ENCODE assay signal across 8 mouse cellular contexts in genomic region chr2:39065400-39065987, GRCm38 (mm10). TPM values are rescaled to one million over a fixed set of nuclear protein-coding genes. Genes with fewer than 3 reads are reported as not detected.
DNase-seq lines count a peak whose midpoint lies in the region; ATAC-seq lines count a peak whose summit lies in the region.

Golga1 (minus strand) TSS chr2:39065541.

- no peaks in the 10 kb centered on the region for H3K9me3 ChIP-seq in heart, embryonic 14.5 days (ENCODE audit: control insufficient read depth, low read length)
- no peaks in the 10 kb centered on the region for H3K9me3 ChIP-seq in liver, embryonic 13.5 days (replicated peaks)
- H3K9me3 ChIP-seq in stomach, embryonic 16.5 days (replicated peaks; ENCODE audit: control insufficient read depth, low read length), result no peaks in the 10 kb centered on the region

- under 1% methylated on average over 49 of the region's 50 CpGs for WGBS in heart, embryonic 14.5 days
- WGBS in liver, embryonic 13.5 days (ENCODE audit: insufficient replicate concordance), result under 1% methylated on average over 50 of the region's 50 CpGs
- under 1% methylated on average over 50 of the region's 50 CpGs for WGBS in stomach, embryonic 16.5 days

- peaks cover 28% of the 10 kb centered on the region for H3K36me3 ChIP-seq in heart, embryonic 14.5 days (ENCODE audit: control insufficient read depth, insufficient read depth, low read length)
- peaks cover 9% of the 10 kb centered on the region for H3K36me3 ChIP-seq in liver, embryonic 13.5 days
- H3K36me3 ChIP-seq in stomach, embryonic 16.5 days (ENCODE audit: control insufficient read depth, insufficient read depth, low read length), result no peaks in the 10 kb centered on the region

- peak within 1 kb of the TSS; percentile 89 for H3K27ac ChIP-seq in brown adipose tissue, adult 24 weeks (replicated peaks; ENCODE audit: low read depth, low read length)
- peak within 1 kb of the TSS; percentile 92 to 93 for H3K27ac ChIP-seq in heart, embryonic 14.5 days (replicated peaks in 1 of 2; ENCODE audit: control insufficient read depth in 1 of 2, insufficient read depth in 1 of 2, low read depth in 2 of 2, low read length in 2 of 2)
- H3K27ac ChIP-seq in liver, embryonic 13.5 days, result peak within 1 kb of the TSS; percentile 93
- H3K27ac ChIP-seq in stomach, embryonic 16.5 days (ENCODE audit: low read length), result peak within 1 kb of the TSS; percentile 94

- peak within 1 kb of the TSS; percentile 87 for H3K4me2 ChIP-seq in heart, embryonic 14.5 days (ENCODE audit: low read length)
- peak within 1 kb of the TSS; percentile 88 for H3K4me2 ChIP-seq in liver, embryonic 13.5 days
- peak within 1 kb of the TSS; percentile 92 for H3K4me2 ChIP-seq in stomach, embryonic 16.5 days (ENCODE audit: low read depth, low read length)

- peak; percentile 96 for DNase-seq in CD4-positive, CD25-positive, alpha-beta regulatory T cell, adult 2 months (ENCODE audit: low read depth, low spot score)
- peak; percentile 73 for DNase-seq in fibroblast of lung, adult 2 months (ENCODE audit: low read depth)
- peak; percentile 95 for DNase-seq in kidney, postnatal 14 days
- peak; percentile 85 for DNase-seq in liver, embryonic 13.5 days
- peak; percentile 87 for DNase-seq in neural tube, embryonic 10.5 days (ENCODE audit: extremely low spot score, low spot score)

- no peaks in the 10 kb centered on the region for H3K4me1 ChIP-seq in brown adipose tissue, adult 24 weeks (ENCODE audit: control insufficient read depth, insufficient read depth, insufficient read length, low read length)
- peaks cover 2 to 9% of the 10 kb centered on the region in 2 experiments; a peak in 3 of 4 replicates for H3K4me1 ChIP-seq in heart, embryonic 14.5 days (ENCODE audit: control insufficient read depth in 2 of 2, insufficient read depth in 2 of 2, low read length in 2 of 2)
- H3K4me1 ChIP-seq in liver, embryonic 13.5 days (replicated peaks), result peaks cover 17% of the 10 kb centered on the region
- no peaks in the 10 kb centered on the region for H3K4me1 ChIP-seq in stomach, embryonic 16.5 days (ENCODE audit: control insufficient read depth, insufficient read depth, low read length)

- peak within 1 kb of the TSS; percentile 96 for H3K9ac ChIP-seq in heart, embryonic 14.5 days (ENCODE audit: low read length)
- H3K9ac ChIP-seq in liver, embryonic 13.5 days, result peak within 1 kb of the TSS; percentile 97
- peak within 1 kb of the TSS; percentile 95 for H3K9ac ChIP-seq in stomach, embryonic 16.5 days (ENCODE audit: low read length)

- peak; percentile 94 for ATAC-seq in heart, embryonic 14.5 days (ENCODE audit: insufficient number of reproducible peaks, insufficient read depth, low FRiP score, low read depth)
- peak; percentile 93 for ATAC-seq in liver, embryonic 13.5 days (ENCODE audit: low read depth)
- peak; percentile 96 for ATAC-seq in stomach, embryonic 16.5 days (ENCODE audit: insufficient read depth, low FRiP score)

- H3K4me3 ChIP-seq in brown adipose tissue, adult 24 weeks (ENCODE audit: insufficient read depth, low read depth, low read length), result peak within 1 kb of the TSS; percentile 98
- H3K4me3 ChIP-seq in heart, embryonic 14.5 days (ENCODE audit: control insufficient read depth in 1 of 2, insufficient read depth in 1 of 2, low read depth in 1 of 2, low read length in 2 of 2), result peak within 1 kb of the TSS; percentile 62 to 91
- H3K4me3 ChIP-seq in liver, embryonic 13.5 days (replicated peaks), result peak within 1 kb of the TSS; percentile 97
- H3K4me3 ChIP-seq in stomach, embryonic 16.5 days (replicated peaks; ENCODE audit: low read length), result peak within 1 kb of the TSS; percentile 98

- H3K27me3 ChIP-seq in heart, embryonic 14.5 days (ENCODE audit: control insufficient read depth, insufficient read depth, low read length), result no peaks in the 10 kb centered on the region
- no peaks in the 10 kb centered on the region for H3K27me3 ChIP-seq in liver, embryonic 13.5 days
- H3K27me3 ChIP-seq in stomach, embryonic 16.5 days (ENCODE audit: control insufficient read depth, insufficient read depth, low read length), result no peaks in the 10 kb centered on the region

RNA-seq across cellular contexts. Expression of gene Golga1, which starts in this region (rescaled TPM):
- polyA plus RNA-seq in brown adipose tissue, adult 24 weeks (2012; ENCODE audit: insufficient read depth, insufficient read length, missing spikeins), result 10.3 and 20.1 TPM in 2 replicates
- polyA plus RNA-seq in heart, embryonic 14.5 days (2014; fragmentation: Nextera tagmentation; extraction: Ambion mirVana), result 25.5 and 26.9 TPM in 2 replicates
- 9.9 and 11.3 TPM in 2 replicates for polyA plus RNA-seq in liver, embryonic 13.5 days (2015; fragmentation: Nextera tagmentation; extraction: Ambion mirVana)
- 27.8 and 31.2 TPM in 2 replicates for polyA plus RNA-seq in stomach, embryonic 16.5 days (2015; fragmentation: Nextera tagmentation; extraction: Ambion mirVana)

Comparison
In these comparisons a context has a peak if more than half of its experiments do, and no peak if none do; other contexts are left out.
1. Peak in every context shown above with its lines: DNase-seq, ATAC-seq, H3K4me3 ChIP-seq and H3K27ac ChIP-seq.